Mouse (Mus musculus) A20 (cell line): ENCODE measurements at regions not wholly inside any gene's neighbourhood (a gene's known extent, or its start where the extent isn't known, plus 50 kb on each side); places are given as distances from the start of the nearest gene placed in this dataset.

Experiments used
- DNase-seq: peaks from one replicate; pipeline ENCODE4 v3.0.0-alpha.2; 2011; ENCODE audit warnings: low read depth, low spot score

GRCm38 (mm10) chr3:141140606-141141005 is 71.5 kb downstream of the Pdha2 start:
- DNase-seq: no peak

- DNase-seq: peak; percentile 8
These were observed 99.6 kb downstream of the Pdha2 start for GRCm38 (mm10) chr3:141112387-141113163.

DNA sequence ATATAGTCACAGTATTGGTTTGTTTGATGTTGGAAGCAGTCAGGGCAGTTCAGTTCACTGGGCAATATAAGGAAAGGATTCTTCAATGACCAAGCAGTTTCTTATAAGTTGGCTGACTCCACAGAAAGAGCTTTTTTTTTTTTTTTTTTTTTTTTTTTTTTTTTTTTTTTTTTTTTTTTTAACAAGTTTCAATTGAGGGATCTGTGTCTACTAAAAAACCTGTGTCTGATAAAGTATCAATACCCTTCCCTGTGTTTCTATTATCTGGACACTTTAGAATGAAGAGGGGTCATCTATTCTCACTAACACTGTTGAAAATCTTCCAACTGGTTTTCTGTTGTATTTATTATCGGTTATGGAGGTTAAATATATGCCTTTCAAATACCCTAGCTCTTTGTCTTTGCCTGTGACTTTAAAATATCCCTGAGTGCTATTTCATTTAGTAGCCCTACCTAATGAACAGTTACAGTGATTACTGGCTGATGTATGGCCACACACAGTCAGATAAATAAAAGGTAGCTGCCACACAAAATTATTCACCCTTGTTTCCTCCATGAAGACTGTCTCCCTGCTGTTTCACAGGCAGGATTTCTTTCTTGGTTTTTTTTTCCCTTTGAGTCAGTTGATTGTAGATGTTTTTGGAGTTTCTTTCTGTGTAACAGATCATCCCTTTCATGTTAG is 100.3 kb downstream of the Pdha2 start:
- no peak for DNase-seq
